Mouse (Mus musculus): ENCODE measurements around the gene Aggf1.

Aggf1 gene

GRCm38 (mm10) chr13:95347018-95347696 is 28.0 kb downstream of the Aggf1 start:
- ChIA-PET CTCF (interaction anchor here (0.6 to 4.1 kb wide), 20 partner anchors 11 to 928 kb away, joined by 3 to 19 read pairs (median 4); partner anchors contain the start of genes Pde8b (in 1 of the 4) and Wdr41 (in 1 of the 4)), POLR2A (interaction anchor here in 1 of 4 experiments (1.2 to 1.4 kb wide), 2 partner anchors 12 to 28 kb away, joined by 3 to 6 read pairs; partner anchors contain the start of gene Aggf1)

GRCm38 (mm10) chr13:95345869-95346268 is 29.3 kb downstream of the Aggf1 start:
- ChIA-PET CTCF (interaction anchor here in 3 of 4 experiments (1.1 to 4.1 kb wide), 6 partner anchors 9 to 328 kb away, joined by 3 to 19 read pairs (median 12); no protein-coding TSS in a partner anchor), POLR2A (interaction anchor here in 1 of 4 experiments (0.5 to 1.4 kb wide), 5 partner anchors 10 to 321 kb away, joined by 3 to 6 read pairs (median 3); partner anchors contain the start of gene Aggf1)

GRCm38 (mm10) chr13:95343470-95343869 is 31.7 kb downstream of the Aggf1 start:
- ChIA-PET CTCF (no interaction called here), POLR2A (interaction anchor here in 2 of 4 experiments (0.6 to 7.6 kb wide), 3 partner anchors 16 to 32 kb away, joined by 3 to 54 read pairs (median 3); no protein-coding TSS in a partner anchor)

GRCm38 (mm10) chr13:95336122-95336677 is 39.0 kb downstream of the Aggf1 start:
- ChIA-PET POLR2A (interaction anchor here (0.8 to 2.2 kb wide), 11 partner anchors 9 to 553 kb away, joined by 3 to 22 read pairs (median 4); partner anchors contain the start of genes Wdr41 (in 2 of the 4) and Aggf1 (in 1 of the 4)), CTCF (interaction anchor here in 3 of 4 experiments (0.6 to 2.8 kb wide), 9 partner anchors 9 to 360 kb away, joined by 3 to 19 read pairs (median 6); partner anchors contain the start of gene Wdr41 (in 1 of the 3))

- CTCF ChIA-PET = interaction anchor here in 1 of 4 experiments (0.6 kb wide), 1 partner anchor 41 kb away, joined by 3 read pairs; no protein-coding TSS in a partner anchor
- POLR2A ChIA-PET = interaction anchor here in 2 of 4 experiments (0.8 to 1.6 kb wide), 5 partner anchors 9 to 43 kb away, joined by 3 to 5 read pairs (median 3); partner anchors contain the start of genes Aggf1 (in 1 of the 2) and Zbed3 (in 1 of the 2)
Measured at GRCm38 (mm10) chr13:95332086-95332899, 42.9 kb downstream of the Aggf1 start.

GRCm38 (mm10) chr13:95330507-95330906 is 44.6 kb downstream of the Aggf1 start:
- POLR2A ChIA-PET = interaction anchor here in 1 of 4 experiments (7.2 kb wide), 1 partner anchor 11 kb away, joined by 54 read pairs; no protein-coding TSS in a partner anchor
- CTCF ChIA-PET = interaction anchor here in 2 of 4 experiments (0.8 to 1.4 kb wide), 3 partner anchors 12 to 17 kb away, joined by 3 to 10 read pairs (median 3); no protein-coding TSS in a partner anchor

GRCm38 (mm10) chr13:95328767-95329166 is 46.4 kb downstream of the Aggf1 start:
- ChIA-PET CTCF (no interaction called here), POLR2A (interaction anchor here in 2 of 4 experiments (0.6 to 7.2 kb wide), 6 partner anchors 9 to 1862 kb away, joined by 5 to 54 read pairs (median 5); partner anchors contain the start of gene Aggf1 (in 1 of the 2))

- ChIA-PET CTCF (interaction anchor here (0.6 to 2.9 kb wide), 8 partner anchors 9 to 1913 kb away, joined by 3 to 13 read pairs (median 4); no protein-coding TSS in a partner anchor), POLR2A (interaction anchor here (0.6 to 7.2 kb wide), 18 partner anchors 9 to 1110 kb away, joined by 3 to 54 read pairs (median 4); partner anchors contain the start of genes Aggf1 (in 2 of the 4) and F2r (in 1 of the 4))
Measured at GRCm38 (mm10) chr13:95327345-95327741, 47.8 kb downstream of the Aggf1 start.

GRCm38 (mm10) chr13:95326611-95327344 is 48.4 kb downstream of the Aggf1 start:
- CTCF ChIA-PET = interaction anchor here (0.7 to 2.9 kb wide), 7 partner anchors 9 to 1913 kb away, joined by 3 to 13 read pairs (median 4); partner anchors contain the start of gene Wdr41 (in 1 of the 4)

GRCm38 (mm10) chr13:95325907-95326550 is 49.1 kb downstream of the Aggf1 start:
- CTCF ChIA-PET = interaction anchor here in 3 of 4 experiments (0.5 to 2.9 kb wide), 7 partner anchors 10 to 1032 kb away, joined by 3 to 13 read pairs (median 5); partner anchors contain the start of gene Wdr41 (in 1 of the 3)

More at GRCm38 (mm10) chr13:95326611-95327344, 48.4 kb downstream of the Aggf1 start:
- POLR2A ChIA-PET = interaction anchor here (0.6 to 7.2 kb wide), 21 partner anchors 9 to 562 kb away, joined by 3 to 54 read pairs (median 4); partner anchors contain the start of genes Aggf1 (in 2 of the 4), F2r (in 1 of the 4) and Wdr41 (in 1 of the 4)

GRCm38 (mm10) chr13:95325080-95325906 is 49.9 kb downstream of the Aggf1 start:
- ChIA-PET POLR2A (interaction anchor here (0.6 to 7.2 kb wide), 28 partner anchors 8 to 768 kb away, joined by 3 to 54 read pairs (median 4); partner anchors contain the start of genes Aggf1 (in 2 of the 4) and Wdr41 (in 1 of the 4)), CTCF (interaction anchor here (0.5 to 2.9 kb wide), 8 partner anchors 11 to 1031 kb away, joined by 3 to 13 read pairs (median 6); partner anchors contain the start of gene Wdr41 (in 1 of the 4))

More at GRCm38 (mm10) chr13:95325907-95326550, 49.1 kb downstream of the Aggf1 start:
- POLR2A ChIA-PET = interaction anchor here (0.6 to 7.2 kb wide), 30 partner anchors 8 to 768 kb away, joined by 3 to 54 read pairs (median 4); partner anchors contain the start of genes Aggf1 (in 2 of the 4), F2r (in 1 of the 4) and Wdr41 (in 1 of the 4)

GRCm38 (mm10) chr13:95324626-95325079 is 50.5 kb downstream of the Aggf1 start:
- ChIA-PET POLR2A (interaction anchor here in 3 of 4 experiments (0.5 to 7.2 kb wide), 7 partner anchors 11 to 348 kb away, joined by 3 to 54 read pairs (median 8); partner anchors contain the start of genes Aggf1 (in 1 of the 3) and Wdr41 (in 1 of the 3)), CTCF (no interaction called here)

GRCm38 (mm10) chr13:95323950-95324625 is 51.1 kb downstream of the Aggf1 start:
- POLR2A ChIA-PET = interaction anchor here in 3 of 4 experiments (0.5 to 7.2 kb wide), 7 partner anchors 9 to 347 kb away, joined by 3 to 54 read pairs (median 7); partner anchors contain the start of genes Aggf1 (in 1 of the 3) and Wdr41 (in 1 of the 3)
- CTCF ChIA-PET = no interaction called here

- POLR2A ChIA-PET = interaction anchor here in 1 of 4 experiments (1.0 kb wide), 1 partner anchor 10 kb away, joined by 4 read pairs; no protein-coding TSS in a partner anchor
Measured at GRCm38 (mm10) chr13:95323400-95323799, 51.8 kb downstream of the Aggf1 start, which contains the start of gene Zbed3. Zbed3 (plus strand) TSS chr13:95323612.

More at GRCm38 (mm10) chr13:95323400-95323799, 51.8 kb downstream of the Aggf1 start, which contains the start of gene Zbed3:
- CTCF ChIA-PET = interaction anchor here in 1 of 4 experiments (0.9 kb wide), 1 partner anchor 108 kb away, joined by 3 read pairs; no protein-coding TSS in a partner anchor
